Mouse (Mus musculus) stomach, postnatal 0 days (tissue): ENCODE data around the gene Prkg1.

ENCODE experiments used
- CTCF ChIP-seq: IDR thresholded peaks from 2 replicates; pipeline ENCODE4 v1.5.1; 2016; ENCODE audit warnings: antibody characterized with exemption, low read depth, mild to moderate bottlenecking, moderate library complexity
- EP300 ChIP-seq: optimal IDR thresholded peaks from 2 replicates; pipeline ENCODE3; 2016; ENCODE audit warnings: antibody characterized with exemption

GRCm38 (mm10) chr19:31433446-31433845 lies 331.4 kb downstream of the Prkg1 start:
- no peak for TF ChIP-seq CTCF
- no peak for TF ChIP-seq EP300
